Mouse (Mus musculus) embryonic facial prominence, embryonic 14.5 days (tissue): ENCODE results near the gene Tiam2. TPM values are rescaled to one million over a fixed set of nuclear protein-coding genes. Genes with fewer than 3 reads are reported as not detected.

Experiments used
- ATAC-seq: fragments of 200-750 bp; cut with Nextera tagmentation; 2 replicates; pipeline ENCODE4 v1.8.0; 2017; ENCODE audit warnings: low read depth, moderate number of reproducible peaks, moderate TSS enrichment
- DNase-seq: peaks from one replicate; pipeline ENCODE4 v3.0.0-alpha.2; 2015; ENCODE audit warnings: low spot score
- H3K27ac ChIP-seq: fragments of 300-500 bp; sonication (generic); replicated peaks from 2 replicates; pipeline ENCODE4 v1.5.1; 2014; ENCODE audit warnings: low read depth, mild to moderate bottlenecking, low read length, moderate library complexity
- H3K27me3 ChIP-seq: fragments of 300-500 bp; sonication (generic); replicated peaks from 2 replicates; pipeline ENCODE4 v1.6.1; 2014; ENCODE audit warnings: low read length; ENCODE audit not compliant: control insufficient read depth, insufficient read depth
- H3K36me3 ChIP-seq: fragments of 300-500 bp; sonication (generic); 2 replicates; pipeline ENCODE4 v1.6.1; 2014; ENCODE audit warnings: low read length, mixed read lengths; ENCODE audit not compliant: control insufficient read depth, insufficient read depth
- H3K4me1 ChIP-seq: fragments of 300-500 bp; sonication (generic); 2 replicates; pipeline ENCODE4 v1.6.1; 2014; ENCODE audit warnings: antibody characterized with exemption, low read length; ENCODE audit not compliant: control insufficient read depth, insufficient read depth
- H3K4me2 ChIP-seq: fragments of 300-500 bp; sonication (generic); 2 replicates; pipeline ENCODE4 v1.6.1; 2014; ENCODE audit warnings: low read depth, mild to moderate bottlenecking, low read length, moderate library complexity, mixed read lengths
- H3K4me3 ChIP-seq: fragments of 300-500 bp; sonication (generic); 2 replicates; pipeline ENCODE4 v1.5.1; 2014; ENCODE audit warnings: low read depth, mild to moderate bottlenecking, low read length
- H3K9ac ChIP-seq: fragments of 300-500 bp; sonication (generic); 2 replicates; pipeline ENCODE4 v1.6.1; 2014; ENCODE audit warnings: low read depth, mild to moderate bottlenecking, low read length, moderate library complexity, mixed read lengths
- H3K9me3 ChIP-seq: fragments of 300-500 bp; sonication (generic); 2 replicates; pipeline ENCODE4 v1.6.1; 2016; ENCODE audit warnings: low read length; ENCODE audit not compliant: control insufficient read depth
- WGBS: fragments of 180-500 bp; shearing (Covaris S2); extraction: QIAGEN DNeasy Blood & Tissue Kit; methylation state at CpG from one replicate; pipeline ENCODE4 v1.1.7; 2014; 5-methylcytosine and 5-hydroxymethylcytosine counted together
- polyA plus RNA-seq: library from polyadenylated mRNA; unstranded; fragments of >200 nt; fragmentation: Nextera tagmentation; extraction: Ambion mirVana; gene quantifications from 2 replicates; pipeline ENCODE4 v1.2.1, GENCODE M21; 2014

Gene Tiam2
- polyA plus RNA-seq, 1 experiment from 2014 or later, result 19.9 TPM

DNA sequence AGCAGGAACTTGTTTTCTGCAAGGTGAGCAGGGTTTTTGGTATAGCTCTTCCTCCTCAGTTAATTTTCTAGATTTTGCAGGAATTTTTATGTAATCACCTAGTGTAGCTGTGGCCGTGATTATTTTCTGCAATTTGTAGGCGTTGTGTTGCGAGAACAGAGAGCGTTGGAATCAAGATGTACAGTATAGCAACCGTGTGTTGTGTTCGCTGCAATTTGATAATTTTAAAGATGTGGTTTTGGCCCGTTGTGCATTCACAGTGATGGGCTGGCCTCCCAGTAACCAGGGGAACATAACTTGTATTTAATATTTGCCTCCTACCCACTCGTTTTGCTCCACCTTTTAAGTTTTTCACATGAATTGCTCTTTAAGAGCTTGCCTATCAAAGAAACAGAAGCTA is 156.7 kb downstream of the Tiam2 start:
- Histone ChIP-seq H3K9ac (no peak overlapping the region), H3K4me1 (no peaks in the 10 kb centered on the region), H3K27ac (no peak overlapping the region), H3K4me3 (no peak overlapping the region), H3K27me3 (no peaks in the 10 kb centered on the region), H3K4me2 (no peak overlapping the region), H3K9me3 (no peaks in the 10 kb centered on the region), H3K36me3 (peaks cover 45% of the 10 kb centered on the region; the same call in 1 of the 2 replicates)
- ATAC-seq (no peak), DNase-seq (no peak)
- WGBS, result 78% methylated on average over 8 of the region's 8 CpGs

DNA sequence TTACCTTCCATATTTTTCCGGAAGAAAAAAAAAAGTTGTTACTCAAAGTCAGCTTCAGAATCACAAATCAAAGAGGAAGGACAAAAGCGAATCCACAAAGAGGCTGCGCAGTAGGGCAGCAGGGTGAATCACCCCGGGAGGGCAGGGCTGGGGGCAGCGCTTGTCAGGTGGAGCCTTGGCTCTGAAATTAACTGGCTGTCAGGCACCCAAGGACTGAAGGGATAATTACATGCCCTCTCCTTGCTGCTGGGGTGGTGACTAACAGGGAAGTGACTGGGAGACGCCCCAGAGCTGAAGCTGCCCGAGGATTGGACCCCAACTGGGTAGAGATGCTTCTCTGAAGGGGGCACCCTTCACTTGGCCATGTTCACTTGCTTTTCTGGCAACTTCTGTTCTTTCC is 159.5 kb downstream of the Tiam2 start:
- Histone ChIP-seq H3K9ac (no peak overlapping the region), H3K27ac (no peak overlapping the region), H3K9me3 (no peaks in the 10 kb centered on the region), H3K4me3 (no peak overlapping the region), H3K4me1 (no peaks in the 10 kb centered on the region), H3K4me2 (no peak overlapping the region), H3K27me3 (no peaks in the 10 kb centered on the region), H3K36me3 (peaks cover 34% of the 10 kb centered on the region; the same call in 1 of the 2 replicates)
- no peak for ATAC-seq
- DNase-seq, result no peak
- WGBS, result 67% methylated on average over 7 of the region's 7 CpGs

DNA sequence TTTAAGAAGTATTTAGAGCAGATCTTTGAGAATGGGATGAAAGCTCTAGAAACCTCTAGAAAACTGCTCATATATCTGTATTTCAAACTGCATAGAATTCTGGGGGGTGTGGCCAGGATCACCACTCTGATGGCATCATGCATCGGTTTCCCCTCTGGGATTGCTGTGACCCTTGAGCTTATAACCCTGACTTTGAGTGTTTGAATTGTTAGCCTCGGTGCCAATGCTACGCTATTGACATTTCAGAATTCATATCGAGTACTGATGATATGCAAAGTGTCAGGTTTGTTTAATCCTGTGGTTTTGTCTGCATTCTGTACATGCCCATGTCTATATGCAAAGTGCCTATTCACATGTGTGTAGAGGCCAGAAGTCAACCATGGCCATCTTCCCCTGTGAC is 160.8 kb downstream of the Tiam2 start:
- Histone ChIP-seq H3K4me3 (no peak overlapping the region), H3K36me3 (peaks cover 33% of the 10 kb centered on the region; the same call in 1 of the 2 replicates), H3K4me1 (no peaks in the 10 kb centered on the region), H3K9me3 (no peaks in the 10 kb centered on the region), H3K9ac (no peak overlapping the region), H3K4me2 (no peak overlapping the region), H3K27me3 (no peaks in the 10 kb centered on the region), H3K27ac (no peak overlapping the region)
- DNase-seq, result no peak
- no peak for ATAC-seq
- WGBS, result 91% methylated on average over 4 of the region's 4 CpGs

DNA sequence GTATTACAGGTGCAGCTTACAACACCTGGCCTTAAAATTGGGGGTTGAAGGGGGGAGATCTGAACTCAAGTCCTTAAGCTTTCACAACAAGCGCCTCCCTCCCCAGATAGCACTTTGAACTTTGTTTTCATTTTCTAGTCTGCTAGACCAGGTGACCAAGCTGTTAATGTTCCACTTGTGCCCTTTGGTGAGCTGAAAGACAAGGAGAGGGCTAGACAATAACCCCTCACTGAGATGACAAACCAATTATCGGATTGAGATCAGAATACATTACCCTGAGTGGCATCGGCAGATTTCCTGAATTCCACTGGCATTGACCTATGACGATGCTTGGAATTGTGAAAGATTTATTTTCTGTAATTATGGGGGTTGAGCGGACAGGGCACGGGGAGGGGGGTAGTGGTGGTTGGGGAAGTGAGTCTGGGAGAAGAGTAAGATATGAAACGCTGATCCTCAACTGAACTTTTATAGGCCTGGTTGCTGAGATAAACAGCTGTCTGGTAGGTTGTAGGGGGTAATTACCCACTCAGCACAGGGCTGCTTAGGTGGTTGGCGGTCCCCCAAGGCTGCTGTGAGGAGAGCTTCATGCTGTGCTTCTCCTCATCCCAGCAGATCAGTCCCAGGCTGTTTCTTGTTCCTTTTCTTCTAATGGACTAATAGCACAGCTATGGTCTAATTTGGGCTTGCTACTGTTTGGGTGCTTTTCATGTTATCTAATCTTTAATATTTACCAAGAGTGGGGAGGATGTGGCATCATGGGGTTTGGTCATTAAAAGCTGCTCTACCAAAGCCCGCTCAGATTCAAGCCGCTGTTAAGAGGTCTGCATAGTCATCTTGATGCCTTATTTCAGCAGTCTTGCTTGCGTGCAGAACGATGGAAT is 161.6 kb downstream of the Tiam2 start:
- H3K9me3 ChIP-seq, result no peaks in the 10 kb centered on the region
- ATAC-seq, result no peak
- no peak overlapping the region for H3K4me3 ChIP-seq
- no peaks in the 10 kb centered on the region for H3K27me3 ChIP-seq
- peaks cover 31% of the 10 kb centered on the region; the same call in 1 of the 2 replicates for H3K36me3 ChIP-seq
- H3K27ac ChIP-seq, result no peak overlapping the region
- DNase-seq, result no peak
- WGBS, result 76% methylated on average over 12 of the region's 12 CpGs
- H3K4me2 ChIP-seq, result no peak overlapping the region
- no peak overlapping the region for H3K9ac ChIP-seq
- no peaks in the 10 kb centered on the region for H3K4me1 ChIP-seq

DNA sequence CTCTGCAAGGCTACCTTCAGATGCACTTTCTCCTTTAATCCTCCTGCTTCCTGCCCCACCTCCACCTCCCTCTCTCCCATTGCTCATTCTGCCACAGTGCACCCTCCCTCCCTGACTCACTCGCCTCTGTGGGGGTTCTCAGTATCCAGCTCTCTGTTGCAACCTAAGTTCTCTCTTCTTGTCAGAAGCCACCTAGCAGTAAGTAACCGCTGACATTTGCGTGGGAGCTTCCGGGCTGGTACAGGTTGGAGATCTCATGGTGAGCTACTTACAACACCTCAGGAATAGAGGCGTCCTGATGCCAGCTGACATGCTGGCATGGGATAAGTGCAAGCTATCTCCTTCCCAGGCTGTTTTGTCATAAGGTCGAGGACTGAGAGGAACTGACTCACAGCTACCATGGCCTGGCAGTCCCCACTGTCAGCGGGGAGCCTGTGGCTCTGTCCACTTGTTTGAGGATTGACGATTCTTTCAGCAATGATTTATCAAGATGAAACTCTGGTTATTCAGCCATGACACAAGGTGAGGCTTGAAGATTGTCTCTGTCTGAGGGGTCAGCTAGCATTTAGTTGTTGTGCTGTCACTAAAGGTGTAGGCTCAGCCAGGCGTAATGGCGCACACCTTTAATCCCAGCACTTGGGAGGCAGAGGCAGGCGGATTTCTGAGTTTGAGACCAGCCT is 164.0 kb downstream of the Tiam2 start:
- Histone ChIP-seq H3K27me3 (no peaks in the 10 kb centered on the region), H3K9ac (no peak overlapping the region), H3K27ac (no peak overlapping the region), H3K36me3 (peaks cover 31% of the 10 kb centered on the region; the same call in 1 of the 2 replicates), H3K9me3 (no peaks in the 10 kb centered on the region), H3K4me2 (no peak overlapping the region), H3K4me3 (no peak overlapping the region), H3K4me1 (no peaks in the 10 kb centered on the region)
- 78% methylated on average over 11 of the region's 11 CpGs for WGBS
- ATAC-seq (no peak), DNase-seq (no peak)

DNA sequence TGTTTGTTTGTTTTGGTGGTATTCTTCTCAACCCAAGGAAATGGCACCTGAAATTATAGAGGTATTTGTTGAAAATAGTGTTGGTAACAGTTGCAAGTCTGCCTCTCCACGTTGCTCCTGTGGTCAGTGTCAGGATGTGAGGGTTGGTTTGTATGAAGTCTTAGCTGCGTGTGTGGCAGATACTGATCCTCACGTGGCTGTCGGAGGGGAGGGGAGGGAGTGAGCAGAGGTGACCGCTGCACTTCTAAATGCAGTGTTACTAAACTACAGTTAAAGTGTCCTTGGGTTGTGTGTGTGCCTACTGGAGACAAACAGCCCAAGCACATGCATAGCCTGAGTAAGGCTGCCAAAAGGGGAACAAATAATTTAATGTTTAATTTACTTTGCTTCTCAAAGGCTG is 164.7 kb downstream of the Tiam2 start:
- no peaks in the 10 kb centered on the region for H3K27me3 ChIP-seq
- H3K36me3 ChIP-seq, result peaks cover 30% of the 10 kb centered on the region; the same call in 1 of the 2 replicates
- no peaks in the 10 kb centered on the region for H3K4me1 ChIP-seq
- H3K4me2 ChIP-seq, result no peak overlapping the region
- no peak overlapping the region for H3K4me3 ChIP-seq
- no peak overlapping the region for H3K27ac ChIP-seq
- H3K9ac ChIP-seq, result no peak overlapping the region
- ATAC-seq (no peak), DNase-seq (no peak)
- 61% methylated on average over 5 of the region's 5 CpGs for WGBS
- H3K9me3 ChIP-seq, result no peaks in the 10 kb centered on the region

- no peak overlapping the region for H3K4me3 ChIP-seq
- H3K9ac ChIP-seq, result no peak overlapping the region
- WGBS, result 91% methylated on average over 6 of the region's 6 CpGs
- H3K27me3 ChIP-seq, result no peaks in the 10 kb centered on the region
- H3K9me3 ChIP-seq, result no peaks in the 10 kb centered on the region
- H3K27ac ChIP-seq, result no peak overlapping the region
- H3K4me1 ChIP-seq, result no peaks in the 10 kb centered on the region
- DNase-seq, result no peak
- H3K4me2 ChIP-seq, result no peak overlapping the region
- peaks cover 24% of the 10 kb centered on the region; the same call in 1 of the 2 replicates for H3K36me3 ChIP-seq
- no peak for ATAC-seq
Measured at GRCm38 (mm10) chr17:3491667-3492066, 165.3 kb downstream of the Tiam2 start.

- H3K27me3 ChIP-seq, result no peaks in the 10 kb centered on the region
- DNase-seq, result no peak
- no peak overlapping the region for H3K4me2 ChIP-seq
- no peak for ATAC-seq
- no peaks in the 10 kb centered on the region for H3K4me1 ChIP-seq
- no peak overlapping the region for H3K27ac ChIP-seq
- no peak overlapping the region for H3K9ac ChIP-seq
- H3K36me3 ChIP-seq, result 0 out of 2 replicates have a peak, but pooled peaks cover under 1% of the 10 kb centered on the region
- H3K4me3 ChIP-seq, result no peak overlapping the region
- no peaks in the 10 kb centered on the region for H3K9me3 ChIP-seq
- 40% methylated on average over 2 of the region's 2 CpGs for WGBS
Measured at GRCm38 (mm10) chr17:3495576-3495975, 169.2 kb downstream of the Tiam2 start.
